Mouse (Mus musculus) midbrain, postnatal 0 days (tissue): Measurements from ENCODE around the gene Slc34a2. TPM values are rescaled to one million over a fixed set of nuclear protein-coding genes. Genes with fewer than 3 reads are reported as not detected.

Experiments
- ATAC-seq: fragments of 200-750 bp; cut with Nextera tagmentation; 2 replicates; pipeline ENCODE4 v1.8.0; 2017; ENCODE audit warnings: moderate number of reproducible peaks, mild to moderate bottlenecking, moderate TSS enrichment, moderate library complexity; ENCODE audit not compliant: low FRiP score
- DNase-seq: peaks from one replicate; pipeline ENCODE4 v3.0.0-alpha.2; 2015; ENCODE audit warnings: low spot score
- H3K27ac ChIP-seq: fragments of 300-500 bp; sonication (generic); 2 replicates; pipeline ENCODE4 v1.5.1; 2014; ENCODE audit warnings: low read depth, mild to moderate bottlenecking, low read length, mixed read lengths
- H3K27me3 ChIP-seq: fragments of 300-500 bp; sonication (generic); 2 replicates; pipeline ENCODE4 v1.6.1; 2014; ENCODE audit warnings: low read length, control low read depth, mixed read lengths; ENCODE audit not compliant: insufficient read depth
- H3K36me3 ChIP-seq: fragments of 300-500 bp; sonication (generic); 2 replicates; pipeline ENCODE4 v1.6.1; 2014; ENCODE audit warnings: low read length, control low read depth, mixed read lengths; ENCODE audit not compliant: insufficient read depth
- H3K4me1 ChIP-seq: fragments of 300-500 bp; sonication (generic); 2 replicates; pipeline ENCODE4 v1.6.1; 2014; ENCODE audit warnings: mild to moderate bottlenecking, control low read depth, antibody characterized with exemption, low read length, mixed read lengths; ENCODE audit not compliant: insufficient read depth
- H3K4me2 ChIP-seq: fragments of 300-500 bp; sonication (generic); 2 replicates; pipeline ENCODE4 v1.6.1; 2014; ENCODE audit warnings: low read depth, mild to moderate bottlenecking, low read length, mixed read lengths; ENCODE audit not compliant: poor library complexity, severe bottlenecking
- H3K4me3 ChIP-seq: fragments of 300-500 bp; sonication (generic); 2 replicates; pipeline ENCODE4 v1.5.1; 2014; ENCODE audit warnings: low read depth, mild to moderate bottlenecking, low read length, moderate library complexity
- H3K9ac ChIP-seq: fragments of 300-500 bp; sonication (generic); replicated peaks from 2 replicates; pipeline ENCODE4 v1.6.1; 2014; ENCODE audit warnings: mild to moderate bottlenecking, low read length, moderate library complexity, mixed read lengths; ENCODE audit not compliant: poor library complexity, severe bottlenecking
- H3K9me3 ChIP-seq: fragments of 300-500 bp; sonication (generic); 2 replicates; pipeline ENCODE4 v1.6.1; 2016; ENCODE audit warnings: low read length, control low read depth
- CTCF ChIP-seq: IDR thresholded peaks from 2 replicates; pipeline ENCODE4 v1.5.1; 2016; ENCODE audit warnings: antibody characterized with exemption, mild to moderate bottlenecking
- WGBS: fragments of 180-500 bp; shearing (Covaris S2); extraction: QIAGEN DNeasy Blood & Tissue Kit; methylation state at CpG from one replicate; pipeline ENCODE4 v1.1.7; 2014; 5-methylcytosine and 5-hydroxymethylcytosine counted together
- polyA plus RNA-seq: library from polyadenylated mRNA; unstranded; fragments of >200 nt; fragmentation: Nextera tagmentation; extraction: Ambion mirVana; gene quantifications from 2 replicates; pipeline ENCODE4 v1.2.1, GENCODE M21; 2015
- total RNA-seq: library from RNA; depleted of rRNA; stranded (reverse); fragments of >200 nt; gene quantifications from 2 replicates; pipeline ENCODE4 v1.2.3, GENCODE M21; 2014

The Slc34a2 gene
- total and polyA plus RNA-seq, 2 experiments from 2014 or later, result 0.15 to 0.77 TPM

GRCm38 (mm10) chr5:53053246-53053645, 15.4 kb downstream of the Slc34a2 start:
- no peak overlapping the region for H3K27ac ChIP-seq
- no peak overlapping the region for H3K4me2 ChIP-seq
- TF ChIP-seq CTCF, result no peak
- no peak overlapping the region for H3K9ac ChIP-seq
- H3K27me3 ChIP-seq, result peaks cover 21% of the 10 kb centered on the region
- peaks cover 5% of the 10 kb centered on the region; the same call in 1 of the 2 replicates for H3K4me1 ChIP-seq
- ATAC-seq, result no peak
- H3K9me3 ChIP-seq, result no peaks in the 10 kb centered on the region
- no peak overlapping the region for H3K4me3 ChIP-seq
- no peaks in the 10 kb centered on the region for H3K36me3 ChIP-seq
- no peak for DNase-seq
- WGBS, result 86% methylated on average over 2 of the region's 2 CpGs

GRCm38 (mm10) chr5:53061532-53062130, 23.8 kb downstream of the Slc34a2 start:
- Histone ChIP-seq H3K36me3 (no peaks in the 10 kb centered on the region), H3K9ac (no peak overlapping the region), H3K27me3 (no peaks in the 10 kb centered on the region), H3K4me3 (no peak overlapping the region), H3K4me2 (no peak overlapping the region), H3K27ac (no peak overlapping the region), H3K9me3 (no peaks in the 10 kb centered on the region), H3K4me1 (no peaks in the 10 kb centered on the region)
- ATAC-seq (no peak), DNase-seq (no peak)
- TF ChIP-seq CTCF, result no peak
- 91% methylated on average over 9 of the region's 9 CpGs for WGBS

- no peaks in the 10 kb centered on the region for H3K27me3 ChIP-seq
- H3K4me1 ChIP-seq, result no peaks in the 10 kb centered on the region
- 83% methylated on average over 6 of the region's 6 CpGs for WGBS
- H3K4me3 ChIP-seq, result no peak overlapping the region
- H3K9ac ChIP-seq, result no peak overlapping the region
- no peak overlapping the region for H3K4me2 ChIP-seq
- DNase-seq (no peak), ATAC-seq (no peak)
- no peak for TF ChIP-seq CTCF
- no peak overlapping the region for H3K27ac ChIP-seq
- no peaks in the 10 kb centered on the region for H3K36me3 ChIP-seq
- H3K9me3 ChIP-seq, result no peaks in the 10 kb centered on the region
Measured at GRCm38 (mm10) chr5:53074553-53074952, 36.7 kb downstream of the Slc34a2 start.

GRCm38 (mm10) chr5:53078453-53078852, 40.6 kb downstream of the Slc34a2 start:
- Histone ChIP-seq H3K4me2 (no peak overlapping the region), H3K36me3 (no peaks in the 10 kb centered on the region), H3K9ac (no peak overlapping the region), H3K4me1 (no peaks in the 10 kb centered on the region), H3K27ac (no peak overlapping the region), H3K4me3 (no peak overlapping the region), H3K9me3 (no peaks in the 10 kb centered on the region), H3K27me3 (no peaks in the 10 kb centered on the region)
- DNase-seq, result no peak
- WGBS, result 62% methylated on average over 4 of the region's 4 CpGs
- no peak for TF ChIP-seq CTCF
- ATAC-seq, result no peak

GRCm38 (mm10) chr5:53087452-53087851, 49.6 kb downstream of the Slc34a2 start:
- H3K9ac ChIP-seq, result no peak overlapping the region
- WGBS, result 88% methylated on average over 7 of the region's 7 CpGs
- ATAC-seq, result no peak
- no peak overlapping the region for H3K4me2 ChIP-seq
- no peak overlapping the region for H3K4me3 ChIP-seq
- TF ChIP-seq CTCF, result no peak
- H3K27me3 ChIP-seq, result no peaks in the 10 kb centered on the region
- no peaks in the 10 kb centered on the region for H3K36me3 ChIP-seq
- H3K9me3 ChIP-seq, result no peaks in the 10 kb centered on the region
- no peaks in the 10 kb centered on the region for H3K4me1 ChIP-seq
- DNase-seq, result no peak
- no peak overlapping the region for H3K27ac ChIP-seq

- no peak overlapping the region for H3K4me3 ChIP-seq
- H3K36me3 ChIP-seq, result no peaks in the 10 kb centered on the region
- WGBS, result 75% methylated on average over 3 of the region's 3 CpGs
- H3K9me3 ChIP-seq, result no peaks in the 10 kb centered on the region
- no peaks in the 10 kb centered on the region for H3K27me3 ChIP-seq
- H3K4me1 ChIP-seq, result no peaks in the 10 kb centered on the region
- ATAC-seq (no peak), DNase-seq (no peak)
- no peak for TF ChIP-seq CTCF
- H3K27ac ChIP-seq, result no peak overlapping the region
- H3K9ac ChIP-seq, result no peak overlapping the region
- no peak overlapping the region for H3K4me2 ChIP-seq
Measured at GRCm38 (mm10) chr5:53091331-53091730, 53.5 kb downstream of the Slc34a2 start.
